Mouse (Mus musculus): ENCODE measurements around the gene Gm2115. TPM values are rescaled to one million over a fixed set of nuclear protein-coding genes. Genes with fewer than 3 reads are reported as not detected.

Gene Gm2115
- polyA plus RNA-seq, 1 experiment from 2014 or later, result 0.25 TPM

GRCm38 (mm10) chr7:84587101-84587783 is 58.5 kb downstream of the Gm2115 start:
- Histone ChIP-seq H3K4me3 (replicated peaks) (no peak overlapping the region), H3K27me3 (no peaks in the 10 kb centered on the region), H3K36me3 (no peaks in the 10 kb centered on the region), H3K4me2 (no peak overlapping the region), H3K9ac (replicated peaks) (no peak overlapping the region), H3K4me1 (replicated peaks) (no peaks in the 10 kb centered on the region), H3K9me3 (no peaks in the 10 kb centered on the region), H3K27ac (no peak overlapping the region)
- ATAC-seq (ENCODE audit: insufficient number of reproducible peaks, insufficient read depth, low FRiP score, low TSS enrichment, low read depth), result no peak
- 87% methylated on average over 5 of the region's 5 CpGs for WGBS

- no peak overlapping the region for H3K9ac ChIP-seq (replicated peaks)
- H3K27ac ChIP-seq, result no peak overlapping the region
- no peak for ATAC-seq (ENCODE audit: insufficient number of reproducible peaks, insufficient read depth, low FRiP score, low TSS enrichment, low read depth)
- H3K4me1 ChIP-seq (replicated peaks), result no peaks in the 10 kb centered on the region
- H3K4me2 ChIP-seq, result no peak overlapping the region
- no peaks in the 10 kb centered on the region for H3K36me3 ChIP-seq
- no peak overlapping the region for H3K4me3 ChIP-seq (replicated peaks)
- no peaks in the 10 kb centered on the region for H3K9me3 ChIP-seq
- 82% methylated on average over 2 of the region's 2 CpGs for WGBS
- no peaks in the 10 kb centered on the region for H3K27me3 ChIP-seq
These were observed 61.9 kb downstream of the Gm2115 start for GRCm38 (mm10) chr7:84590622-84591021.

- Histone ChIP-seq H3K4me3 (replicated peaks) (no peak overlapping the region), H3K36me3 (no peaks in the 10 kb centered on the region), H3K27ac (no peak overlapping the region), H3K4me1 (replicated peaks) (no peaks in the 10 kb centered on the region), H3K9me3 (no peaks in the 10 kb centered on the region), H3K9ac (replicated peaks) (no peak overlapping the region), H3K27me3 (no peaks in the 10 kb centered on the region), H3K4me2 (no peak overlapping the region)
- no peak for ATAC-seq (ENCODE audit: insufficient number of reproducible peaks, insufficient read depth, low FRiP score, low TSS enrichment, low read depth)
- 94% methylated on average over 3 of the region's 3 CpGs for WGBS
These were observed 62.6 kb downstream of the Gm2115 start for GRCm38 (mm10) chr7:84591347-84591746.

GRCm38 (mm10) chr7:84594087-84594916 is 65.5 kb downstream of the Gm2115 start:
- Histone ChIP-seq H3K9ac (replicated peaks) (no peak overlapping the region), H3K4me3 (replicated peaks) (no peak overlapping the region), H3K27me3 (no peaks in the 10 kb centered on the region), H3K36me3 (no peaks in the 10 kb centered on the region), H3K4me1 (replicated peaks) (no peaks in the 10 kb centered on the region), H3K4me2 (no peak overlapping the region), H3K9me3 (no peaks in the 10 kb centered on the region), H3K27ac (no peak overlapping the region)
- ATAC-seq (ENCODE audit: insufficient number of reproducible peaks, insufficient read depth, low FRiP score, low TSS enrichment, low read depth), result peak; percentile 49
- 55% methylated on average over 8 of the region's 8 CpGs for WGBS

GRCm38 (mm10) chr7:84594917-84595303 is 66.2 kb downstream of the Gm2115 start:
- no peak overlapping the region for H3K27ac ChIP-seq
- H3K4me2 ChIP-seq, result no peak overlapping the region
- ATAC-seq (ENCODE audit: insufficient number of reproducible peaks, insufficient read depth, low FRiP score, low TSS enrichment, low read depth), result no peak
- H3K36me3 ChIP-seq, result no peaks in the 10 kb centered on the region
- H3K4me3 ChIP-seq (replicated peaks), result no peak overlapping the region
- no peaks in the 10 kb centered on the region for H3K9me3 ChIP-seq
- H3K9ac ChIP-seq (replicated peaks), result no peak overlapping the region
- H3K27me3 ChIP-seq, result no peaks in the 10 kb centered on the region
- H3K4me1 ChIP-seq (replicated peaks), result no peaks in the 10 kb centered on the region

GRCm38 (mm10) chr7:84596002-84596401 is 67.2 kb downstream of the Gm2115 start:
- H3K4me2 ChIP-seq, result no peak overlapping the region
- no peak overlapping the region for H3K4me3 ChIP-seq (replicated peaks)
- no peak overlapping the region for H3K27ac ChIP-seq
- no peaks in the 10 kb centered on the region for H3K9me3 ChIP-seq
- no peaks in the 10 kb centered on the region for H3K36me3 ChIP-seq
- no peaks in the 10 kb centered on the region for H3K4me1 ChIP-seq (replicated peaks)
- 87% methylated on average over 2 of the region's 3 CpGs for WGBS
- no peak overlapping the region for H3K9ac ChIP-seq (replicated peaks)
- no peaks in the 10 kb centered on the region for H3K27me3 ChIP-seq
- ATAC-seq (ENCODE audit: insufficient number of reproducible peaks, insufficient read depth, low FRiP score, low TSS enrichment, low read depth), result no peak

- H3K36me3 ChIP-seq, result no peaks in the 10 kb centered on the region
- H3K4me3 ChIP-seq (replicated peaks), result no peak overlapping the region
- no peaks in the 10 kb centered on the region for H3K4me1 ChIP-seq (replicated peaks)
- no peaks in the 10 kb centered on the region for H3K9me3 ChIP-seq
- H3K27me3 ChIP-seq, result no peaks in the 10 kb centered on the region
- H3K9ac ChIP-seq (replicated peaks), result no peak overlapping the region
- WGBS, result 84% methylated on average over 3 of the region's 3 CpGs
- no peak overlapping the region for H3K27ac ChIP-seq
- no peak for ATAC-seq (ENCODE audit: insufficient number of reproducible peaks, insufficient read depth, low FRiP score, low TSS enrichment, low read depth)
- no peak overlapping the region for H3K4me2 ChIP-seq
These were observed 67.9 kb downstream of the Gm2115 start for GRCm38 (mm10) chr7:84596633-84597032.

GRCm38 (mm10) chr7:84600631-84601030 is 71.9 kb downstream of the Gm2115 start:
- Histone ChIP-seq H3K4me3 (replicated peaks) (no peak overlapping the region), H3K27me3 (peaks cover 7% of the 10 kb centered on the region), H3K4me1 (replicated peaks) (peaks cover 7% of the 10 kb centered on the region), H3K27ac (no peak overlapping the region), H3K9ac (replicated peaks) (no peak overlapping the region), H3K9me3 (no peaks in the 10 kb centered on the region), H3K36me3 (no peaks in the 10 kb centered on the region), H3K4me2 (no peak overlapping the region)
- WGBS, result 87% methylated on average over 2 of the region's 2 CpGs
- ATAC-seq (ENCODE audit: insufficient number of reproducible peaks, insufficient read depth, low FRiP score, low TSS enrichment, low read depth), result no peak

- 83% methylated on average over 3 of the region's 3 CpGs for WGBS
- Histone ChIP-seq H3K4me2 (no peak overlapping the region), H3K4me3 (replicated peaks) (no peak overlapping the region), H3K27me3 (peaks cover 7% of the 10 kb centered on the region), H3K4me1 (replicated peaks) (peaks cover 7% of the 10 kb centered on the region), H3K27ac (no peak overlapping the region), H3K9ac (replicated peaks) (no peak overlapping the region), H3K9me3 (no peaks in the 10 kb centered on the region), H3K36me3 (no peaks in the 10 kb centered on the region)
- no peak for ATAC-seq (ENCODE audit: insufficient number of reproducible peaks, insufficient read depth, low FRiP score, low TSS enrichment, low read depth)
These were observed 72.6 kb downstream of the Gm2115 start for GRCm38 (mm10) chr7:84601331-84601730.

- no peak overlapping the region for H3K4me2 ChIP-seq
These were observed 75.7 kb downstream of the Gm2115 start for GRCm38 (mm10) chr7:84604501-84604900.

GRCm38 (mm10) chr7:84605033-84605687 is 76.4 kb downstream of the Gm2115 start:
- H3K27me3 ChIP-seq, result peaks cover 7% of the 10 kb centered on the region
- H3K9me3 ChIP-seq, result no peaks in the 10 kb centered on the region
- H3K9ac ChIP-seq (replicated peaks), result peak overlapping the region; percentile 54
- H3K4me2 ChIP-seq, result peak overlapping the region; percentile 99
- ATAC-seq (ENCODE audit: insufficient number of reproducible peaks, insufficient read depth, low FRiP score, low TSS enrichment, low read depth), result no peak
- H3K36me3 ChIP-seq, result no peaks in the 10 kb centered on the region
- H3K27ac ChIP-seq, result no peak overlapping the region
- 7% methylated on average over 19 of the region's 19 CpGs for WGBS
- peaks cover 7% of the 10 kb centered on the region for H3K4me1 ChIP-seq (replicated peaks)
- H3K4me3 ChIP-seq (replicated peaks), result peak overlapping the region; percentile 55

More at GRCm38 (mm10) chr7:84604501-84604900, 75.7 kb downstream of the Gm2115 start:
- H3K27ac ChIP-seq, result no peak overlapping the region
- no peaks in the 10 kb centered on the region for H3K36me3 ChIP-seq
- no peak overlapping the region for H3K9ac ChIP-seq (replicated peaks)
- peaks cover 7% of the 10 kb centered on the region for H3K4me1 ChIP-seq (replicated peaks)
- no peak overlapping the region for H3K4me3 ChIP-seq (replicated peaks)
- peaks cover 7% of the 10 kb centered on the region for H3K27me3 ChIP-seq
- 70% methylated on average over 3 of the region's 3 CpGs for WGBS
- ATAC-seq (ENCODE audit: insufficient number of reproducible peaks, insufficient read depth, low FRiP score, low TSS enrichment, low read depth), result 0 out of 2 replicates have a peak, but pooled peaks have one; percentile 16
- no peaks in the 10 kb centered on the region for H3K9me3 ChIP-seq

Data from limb, embryonic 12.5 days (tissue).